Mouse (Mus musculus) liver, postnatal 0 days (tissue): ENCODE measurements around the gene Rbfox2. TPM values are rescaled to one million over a fixed set of nuclear protein-coding genes. Genes with fewer than 3 reads are reported as not detected.
A peak's percentile ranks its signal among the peaks of the same experiment; 100 is the strongest.

Source experiments
- ATAC-seq: fragments of 200-750 bp; cut with Nextera tagmentation; 2 replicates; pipeline ENCODE4 v1.8.0; 2017; ENCODE audit warnings: mild to moderate bottlenecking, moderate library complexity
- DNase-seq: peaks from one replicate; pipeline ENCODE4 v3.0.0-alpha.2; 2016
- H3K27ac ChIP-seq: fragments of 300-500 bp; sonication (generic); 2 replicates; pipeline ENCODE4 v1.5.1; 2014; ENCODE audit warnings: antibody characterized with exemption, moderate library complexity, mild to moderate bottlenecking, low read depth
- H3K27me3 ChIP-seq: fragments of 300-500 bp; sonication (generic); 2 replicates; pipeline ENCODE4 v1.6.1; 2014; ENCODE audit warnings: low read length, control low read depth, mixed read lengths; ENCODE audit not compliant: insufficient read depth
- H3K36me3 ChIP-seq: fragments of 300-500 bp; sonication (generic); replicated peaks from 2 replicates; pipeline ENCODE4 v1.6.1; 2014; ENCODE audit warnings: mild to moderate bottlenecking, control low read depth, low read length, moderate library complexity, mixed read lengths; ENCODE audit not compliant: insufficient read depth
- H3K4me1 ChIP-seq: fragments of 300-500 bp; sonication (generic); 2 replicates; pipeline ENCODE4 v1.6.1; 2014; ENCODE audit warnings: antibody characterized with exemption, mild to moderate bottlenecking, control low read depth; ENCODE audit not compliant: insufficient read depth
- H3K4me2 ChIP-seq: fragments of 300-500 bp; sonication (generic); 2 replicates; pipeline ENCODE4 v1.6.1; 2014; ENCODE audit warnings: low read depth, mild to moderate bottlenecking, low read length, moderate library complexity, mixed read lengths
- H3K4me3 ChIP-seq: fragments of 300-500 bp; sonication (generic); 2 replicates; pipeline ENCODE4 v1.5.1; 2014; ENCODE audit warnings: low read depth, low read length
- H3K9ac ChIP-seq: fragments of 300-500 bp; sonication (generic); replicated peaks from 2 replicates; pipeline ENCODE4 v1.6.1; 2014; ENCODE audit warnings: mild to moderate bottlenecking, moderate library complexity
- H3K9me3 ChIP-seq: fragments of 300-500 bp; sonication (generic); 2 replicates; pipeline ENCODE4 v1.6.1; 2016; ENCODE audit warnings: mild to moderate bottlenecking, control low read depth, low read length, mixed read lengths
- CTCF ChIP-seq: sonication (generic); IDR thresholded peaks from 2 replicates; pipeline ENCODE4 v1.5.1; 2016; ENCODE audit warnings: antibody characterized with exemption, low read depth
- EP300 ChIP-seq: IDR thresholded peaks from 2 replicates; pipeline ENCODE4 v1.6.1; 2016; ENCODE audit warnings: antibody characterized with exemption, low read depth, mild to moderate bottlenecking
- WGBS: fragments of 180-500 bp; shearing (Covaris S2); extraction: QIAGEN DNeasy Blood & Tissue Kit; methylation state at CpG from one replicate; pipeline ENCODE4 v1.1.7; 2014; ENCODE audit not compliant: insufficient replicate concordance; 5-methylcytosine and 5-hydroxymethylcytosine counted together
- polyA plus RNA-seq: library from polyadenylated mRNA; unstranded; fragments of >200 nt; fragmentation: Nextera tagmentation; extraction: Ambion mirVana; gene quantifications from 2 replicates; pipeline ENCODE4 v1.2.1, GENCODE M21; 2015

Rbfox2 gene
- polyA plus RNA-seq, 1 experiment from 2014 or later, result 6.9 TPM

GRCm38 (mm10) chr15:77202881-77203254 lies 103.9 kb downstream of the Rbfox2 start:
- H3K4me3 ChIP-seq, result peak overlapping the region; percentile 22; the same call in 1 of the 2 replicates
- TF ChIP-seq CTCF (no peak), EP300 (no peak)
- no peak for ATAC-seq
- H3K4me2 ChIP-seq, result peak overlapping the region; percentile 63
- H3K9me3 ChIP-seq, result no peaks in the 10 kb centered on the region
- H3K27ac ChIP-seq, result peak overlapping the region; percentile 75
- no peaks in the 10 kb centered on the region for H3K27me3 ChIP-seq
- no peaks in the 10 kb centered on the region for H3K36me3 ChIP-seq
- peaks cover 15% of the 10 kb centered on the region for H3K4me1 ChIP-seq
- H3K9ac ChIP-seq, result 0 out of 2 replicates have a peak overlapping the region, but pooled peaks have one; percentile 1
- 62% methylated on average over 3 of the region's 3 CpGs for WGBS
- no peak for DNase-seq

GRCm38 (mm10) chr15:77202223-77202622 lies 104.6 kb downstream of the Rbfox2 start:
- no peaks in the 10 kb centered on the region for H3K27me3 ChIP-seq
- TF ChIP-seq EP300, result no peak
- TF ChIP-seq CTCF, result no peak
- DNase-seq, result peak; percentile 73
- peak overlapping the region; percentile 29 for H3K4me2 ChIP-seq
- WGBS, result 35% methylated on average over 2 of the region's 2 CpGs
- H3K9me3 ChIP-seq, result no peaks in the 10 kb centered on the region
- no peak overlapping the region for H3K4me3 ChIP-seq
- peaks cover 15% of the 10 kb centered on the region for H3K4me1 ChIP-seq
- no peaks in the 10 kb centered on the region for H3K36me3 ChIP-seq
- ATAC-seq, result peak; percentile 62
- H3K27ac ChIP-seq, result peak overlapping the region; percentile 75
- H3K9ac ChIP-seq, result no peak overlapping the region

GRCm38 (mm10) chr15:77196827-77197226 lies 110.0 kb downstream of the Rbfox2 start:
- H3K27me3 ChIP-seq, result no peaks in the 10 kb centered on the region
- WGBS, result 40% methylated on average over 5 of the region's 5 CpGs
- peak; percentile 33 for DNase-seq
- H3K4me2 ChIP-seq, result peak overlapping the region; percentile 36; the same call in 1 of the 2 replicates
- H3K4me3 ChIP-seq, result no peak overlapping the region
- no peaks in the 10 kb centered on the region for H3K9me3 ChIP-seq
- ATAC-seq, result peak; percentile 43; the same call in 1 of the 2 replicates
- peak overlapping the region; percentile 64 for H3K27ac ChIP-seq
- H3K4me1 ChIP-seq, result peaks cover 8% of the 10 kb centered on the region
- no peak overlapping the region for H3K9ac ChIP-seq
- no peaks in the 10 kb centered on the region for H3K36me3 ChIP-seq
- TF ChIP-seq CTCF (no peak), EP300 (0 out of 2 replicates have a peak, but pooled peaks have one; percentile 14)

- no peak for TF ChIP-seq CTCF
- TF ChIP-seq EP300, result no peak
- Histone ChIP-seq H3K4me3 (no peak overlapping the region), H3K4me1 (peaks cover 6% of the 10 kb centered on the region), H3K27me3 (no peaks in the 10 kb centered on the region), H3K9ac (no peak overlapping the region), H3K36me3 (no peaks in the 10 kb centered on the region), H3K9me3 (no peaks in the 10 kb centered on the region), H3K4me2 (peak overlapping the region; percentile 36), H3K27ac (peak overlapping the region; percentile 64)
- 47% methylated on average over 2 of the region's 2 CpGs for WGBS
- DNase-seq (no peak), ATAC-seq (peak; percentile 68)
These were observed 110.8 kb downstream of the Rbfox2 start for GRCm38 (mm10) chr15:77196001-77196400.

GRCm38 (mm10) chr15:77192154-77192935 lies 114.5 kb downstream of the Rbfox2 start:
- TF ChIP-seq CTCF (no peak), EP300 (no peak)
- 64% methylated on average over 14 of the region's 14 CpGs for WGBS

GRCm38 (mm10) chr15:77186096-77186495 lies 120.7 kb downstream of the Rbfox2 start:
- Histone ChIP-seq H3K9me3 (no peaks in the 10 kb centered on the region), H3K27me3 (no peaks in the 10 kb centered on the region), H3K27ac (no peak overlapping the region), H3K4me2 (no peak overlapping the region), H3K4me1 (0 out of 2 replicates have a peak, but pooled peaks cover 3% of the 10 kb centered on the region), H3K9ac (no peak overlapping the region), H3K36me3 (no peaks in the 10 kb centered on the region), H3K4me3 (no peak overlapping the region)
- DNase-seq, result no peak
- no peak for ATAC-seq
- TF ChIP-seq CTCF (peak; percentile 24; the same call in 1 of the 2 replicates), EP300 (no peak)
- 78% methylated on average over 1 of the region's 1 CpGs for WGBS

More at GRCm38 (mm10) chr15:77192154-77192935, 114.5 kb downstream of the Rbfox2 start:
- Histone ChIP-seq H3K9me3 (no peaks in the 10 kb centered on the region), H3K9ac (no peak overlapping the region), H3K27ac (no peak overlapping the region), H3K27me3 (no peaks in the 10 kb centered on the region), H3K4me2 (no peak overlapping the region), H3K36me3 (no peaks in the 10 kb centered on the region), H3K4me1 (0 out of 2 replicates have a peak, but pooled peaks cover 4% of the 10 kb centered on the region), H3K4me3 (no peak overlapping the region)
- ATAC-seq, result no peak
- DNase-seq, result no peak
